Mouse (Mus musculus) megakaryocyte-erythroid progenitor cell, adult 5-6 weeks (primary cell): ENCODE results near the gene Fut11. TPM values are rescaled to one million over a fixed set of nuclear protein-coding genes. Genes with fewer than 3 reads are reported as not detected.
"Not testable (repeated sequence)": the region's sequence is repeated elsewhere in the genome, so short reads cannot be mapped to it uniquely, and the experiment has no call there.

Source experiments
- ATAC-seq: replicated peaks from 2 replicates; pipeline ENCODE4 v1.8.0; 2016; ENCODE audit warnings: mild to moderate bottlenecking, inconsistent platforms; ENCODE audit not compliant: severe bottlenecking, poor library complexity, low FRiP score, low TSS enrichment
- total RNA-seq, 2 experiments: library from RNA; stranded (forward) in 1 of 2; stranded (reverse) in 1 of 2; fragments of 200-1000, 215-1000 nt in 1 of 2; fragments of >200 nt in 1 of 2; fragmentation: Nextera tagmentation in 1 of 2; gene quantifications; 2 replicates each; pipeline ENCODE4 v1.2.3; 2014 to 2017

Gene Fut11
- total RNA-seq, 2 experiments from 2014 or later = 3.7 to 8.6 TPM

DNA sequence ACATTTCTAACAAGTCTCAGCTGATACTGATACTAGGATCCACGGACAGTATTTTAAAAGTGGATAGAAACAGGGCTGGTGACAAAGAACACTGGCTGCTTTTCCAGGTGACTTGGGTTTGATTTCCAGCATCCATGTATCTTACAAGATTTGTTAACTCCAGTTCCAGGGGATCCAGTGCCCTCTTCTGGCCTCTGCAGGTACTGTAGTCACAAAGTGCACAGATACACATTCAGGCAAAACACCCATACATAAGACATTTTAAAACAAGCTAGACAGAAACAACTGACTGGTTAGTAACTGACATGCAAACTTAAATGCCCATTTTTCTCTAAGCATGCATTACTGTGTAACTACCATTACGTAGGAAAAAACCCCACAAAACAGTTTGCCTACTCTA lies 21.8 kb upstream of the Fut11 start:
- ATAC-seq = no peak

DNA sequence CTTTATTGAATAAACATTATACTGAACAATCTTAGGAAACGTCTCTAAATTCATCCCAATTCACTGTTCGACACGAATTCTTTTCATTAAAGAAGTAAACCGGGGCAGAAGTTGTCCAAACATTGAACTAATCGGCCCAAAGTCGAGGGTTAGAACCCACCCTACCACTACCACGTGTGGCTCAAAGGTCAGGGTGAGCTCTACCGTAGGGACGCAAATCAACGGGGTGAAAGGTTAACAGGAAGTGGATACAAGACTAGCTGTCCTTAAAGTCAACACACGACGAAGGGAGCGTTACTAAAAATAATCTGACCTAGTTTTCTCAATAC lies 21.1 kb upstream of the Fut11 start:
- peak; percentile 50; the same call in 1 of the 2 replicates for ATAC-seq

DNA sequence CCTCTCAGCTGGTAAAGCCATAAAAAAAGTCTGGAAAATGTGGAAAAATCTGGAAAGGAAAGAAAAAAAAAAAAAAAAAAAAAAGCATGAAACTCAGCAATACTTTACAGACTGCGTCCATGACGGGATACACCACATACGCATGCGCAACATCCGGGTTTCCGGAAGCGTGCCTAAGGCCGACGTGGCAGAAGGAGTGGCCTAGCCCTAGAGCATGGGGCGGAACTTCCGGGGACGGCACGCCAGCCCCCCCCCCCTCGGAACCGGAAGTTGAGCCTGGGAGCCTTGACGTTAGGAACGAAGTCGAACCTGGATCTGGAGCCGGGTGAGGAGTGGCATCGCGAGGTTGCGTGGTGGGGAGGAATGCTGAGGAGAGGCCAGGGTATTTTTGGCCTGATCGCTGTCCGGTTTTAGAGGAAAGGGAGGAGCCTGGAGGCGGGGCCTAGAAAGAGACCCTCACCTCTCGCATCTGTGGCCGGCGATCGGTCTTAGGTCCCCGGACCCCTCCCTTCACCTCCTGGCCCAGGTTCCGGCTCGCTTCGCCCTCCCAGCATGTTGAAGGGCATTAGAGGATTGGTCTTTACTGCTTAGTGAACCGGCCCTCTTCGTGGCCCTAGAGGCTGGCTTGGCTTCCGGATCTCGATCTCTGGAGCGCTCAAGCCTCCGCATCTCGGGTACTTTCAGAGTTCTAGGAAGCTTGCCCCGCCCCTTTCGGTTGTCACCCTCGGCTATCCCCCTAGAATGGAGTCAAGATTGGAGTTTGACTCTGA lies 20.5 kb upstream of the Fut11 start, which contains the start of gene Sec24c:
Gene Sec24c, plus strand, starts transcription at position 245 of the 770 bp plus-strand sequence.
- peak; percentile 93 for ATAC-seq

DNA sequence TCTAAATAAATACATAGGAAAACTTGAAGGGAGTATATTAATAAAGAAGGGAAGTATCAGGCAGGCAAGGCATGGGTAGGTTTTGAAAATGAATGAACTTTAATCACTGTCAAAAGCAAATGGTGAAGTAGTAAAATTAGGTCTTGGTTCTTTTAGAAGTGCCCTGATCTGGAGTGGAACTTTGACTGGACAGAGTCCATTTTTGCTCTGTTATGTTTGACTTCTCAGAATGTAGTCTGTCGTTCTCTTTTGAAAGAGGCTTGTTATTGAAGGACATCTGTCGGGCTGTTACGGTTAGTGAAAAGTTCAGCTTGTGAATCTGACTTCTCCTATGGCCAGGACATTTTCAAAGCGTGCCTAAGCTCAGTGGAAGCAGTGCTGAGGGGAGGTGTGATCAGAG lies 16.9 kb upstream of the Fut11 start:
- ATAC-seq = no peak

DNA sequence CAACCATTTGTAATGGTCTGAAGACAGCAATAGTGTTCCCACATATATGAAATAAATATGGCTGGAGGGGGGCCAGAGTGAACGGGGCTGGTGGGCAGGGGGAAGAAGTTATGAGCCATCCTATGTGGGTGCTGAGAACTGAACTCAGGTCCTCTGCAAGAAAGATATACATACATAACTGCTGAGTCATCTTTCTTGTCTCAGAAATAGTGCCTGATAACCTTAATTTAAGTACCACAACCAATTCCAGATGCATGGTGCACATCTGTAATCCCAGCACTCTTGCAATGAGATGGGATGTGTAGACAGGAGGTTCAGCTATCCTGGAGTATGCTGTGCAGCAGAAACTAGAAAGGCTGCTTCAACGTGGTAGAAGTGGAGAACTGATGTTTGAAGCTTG lies 13.0 kb upstream of the Fut11 start:
- no peak for ATAC-seq

DNA sequence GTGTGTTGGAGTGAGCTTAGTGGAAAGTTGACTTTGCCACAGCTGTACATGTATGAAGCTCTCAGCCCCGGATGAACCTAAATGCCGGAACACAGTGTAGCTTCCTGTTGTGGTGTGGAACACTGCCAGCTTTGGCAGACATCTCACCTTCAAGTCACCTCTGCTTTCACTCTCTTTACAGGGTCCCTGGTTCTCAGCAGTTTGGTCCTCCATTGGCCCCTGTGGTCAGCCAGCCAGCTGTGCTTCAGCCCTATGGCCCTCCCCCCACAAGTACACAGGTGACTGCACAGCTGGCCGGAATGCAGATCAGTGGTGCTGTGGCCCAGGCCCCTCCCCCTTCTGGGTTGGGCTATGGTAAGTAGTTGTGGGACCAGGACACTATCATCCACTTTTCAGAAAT lies 12.3 kb upstream of the Fut11 start:
- peak; percentile 58 for ATAC-seq

DNA sequence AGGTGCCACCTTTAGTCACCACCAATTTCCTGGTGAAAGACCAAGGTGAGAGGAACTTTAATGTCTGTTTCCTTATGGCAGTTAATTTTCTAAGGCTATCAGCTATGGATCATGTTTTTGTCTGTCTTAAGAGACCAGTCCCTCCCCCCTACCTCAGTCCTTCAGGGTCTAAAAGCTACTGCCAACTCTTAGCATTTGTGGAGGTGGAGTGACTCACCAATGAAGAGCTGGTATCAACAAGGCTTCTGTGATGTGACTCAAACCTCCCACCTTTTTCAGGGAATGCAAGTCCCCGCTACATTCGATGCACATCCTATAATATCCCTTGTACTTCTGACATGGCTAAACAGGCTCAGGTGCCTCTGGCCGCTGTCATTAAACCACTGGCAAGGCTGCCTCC lies 8.2 kb upstream of the Fut11 start:
- no peak for ATAC-seq

DNA sequence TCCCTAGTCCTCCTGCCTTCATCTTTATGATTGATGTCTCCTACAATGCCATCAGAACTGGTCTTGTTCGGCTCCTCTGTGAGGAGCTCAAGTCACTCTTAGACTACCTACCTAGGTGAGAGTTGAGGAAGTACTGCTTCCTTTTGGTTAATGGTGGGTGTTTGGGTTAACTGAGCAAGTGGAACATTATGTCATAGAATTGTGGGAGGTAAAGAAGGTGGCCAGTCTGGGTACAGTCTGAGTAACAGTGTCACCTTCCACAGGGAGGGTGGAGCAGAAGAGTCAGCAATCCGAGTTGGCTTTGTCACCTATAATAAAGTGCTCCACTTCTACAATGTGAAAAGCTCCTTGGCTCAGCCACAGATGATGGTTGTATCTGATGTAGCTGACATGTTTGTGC lies 5.8 kb upstream of the Fut11 start:
- no peak for ATAC-seq

DNA sequence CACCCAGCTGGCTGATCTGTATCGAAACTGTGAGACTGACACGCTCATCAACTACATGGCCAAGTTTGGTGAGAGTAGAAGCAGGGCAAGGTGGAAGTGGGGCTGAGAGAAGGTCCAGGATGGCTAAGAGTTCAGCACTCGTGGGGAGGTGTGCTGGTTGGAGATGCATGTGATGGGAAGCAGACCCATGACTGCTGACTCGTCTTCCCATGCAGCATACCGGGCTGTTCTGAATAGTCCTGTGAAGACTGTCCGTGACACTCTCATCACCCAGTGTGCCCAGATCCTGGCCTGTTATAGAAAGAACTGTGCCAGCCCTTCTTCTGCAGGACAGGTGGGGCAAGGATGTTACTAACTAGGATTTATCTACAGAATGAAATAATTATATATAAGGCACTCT lies 3.0 kb upstream of the Fut11 start:
- no peak for ATAC-seq

DNA sequence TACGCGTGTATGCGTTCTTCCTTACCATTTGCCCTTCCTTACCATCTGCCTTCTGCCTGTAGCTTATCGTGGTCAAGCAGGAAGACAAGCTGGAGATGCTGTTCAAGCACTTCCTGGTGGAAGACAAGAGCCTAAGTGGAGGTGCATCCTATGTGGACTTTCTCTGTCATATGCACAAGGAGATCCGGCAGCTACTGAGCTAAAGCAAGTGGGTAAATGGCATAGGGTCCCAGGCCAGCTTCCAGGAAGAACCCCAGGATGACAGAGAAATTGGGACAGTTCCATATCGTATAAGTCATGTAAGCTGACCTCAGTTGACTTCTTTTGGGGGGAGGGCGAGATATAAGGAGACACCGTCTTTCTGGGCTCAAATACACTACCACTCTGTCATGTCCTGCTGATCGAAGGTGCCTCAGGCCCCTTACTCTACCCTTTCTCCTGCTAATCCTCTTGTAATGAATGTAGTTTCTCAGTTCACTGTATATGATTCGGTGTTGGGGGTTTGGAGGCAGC lies 1.1 kb upstream of the Fut11 start:
- ATAC-seq = no peak

DNA sequence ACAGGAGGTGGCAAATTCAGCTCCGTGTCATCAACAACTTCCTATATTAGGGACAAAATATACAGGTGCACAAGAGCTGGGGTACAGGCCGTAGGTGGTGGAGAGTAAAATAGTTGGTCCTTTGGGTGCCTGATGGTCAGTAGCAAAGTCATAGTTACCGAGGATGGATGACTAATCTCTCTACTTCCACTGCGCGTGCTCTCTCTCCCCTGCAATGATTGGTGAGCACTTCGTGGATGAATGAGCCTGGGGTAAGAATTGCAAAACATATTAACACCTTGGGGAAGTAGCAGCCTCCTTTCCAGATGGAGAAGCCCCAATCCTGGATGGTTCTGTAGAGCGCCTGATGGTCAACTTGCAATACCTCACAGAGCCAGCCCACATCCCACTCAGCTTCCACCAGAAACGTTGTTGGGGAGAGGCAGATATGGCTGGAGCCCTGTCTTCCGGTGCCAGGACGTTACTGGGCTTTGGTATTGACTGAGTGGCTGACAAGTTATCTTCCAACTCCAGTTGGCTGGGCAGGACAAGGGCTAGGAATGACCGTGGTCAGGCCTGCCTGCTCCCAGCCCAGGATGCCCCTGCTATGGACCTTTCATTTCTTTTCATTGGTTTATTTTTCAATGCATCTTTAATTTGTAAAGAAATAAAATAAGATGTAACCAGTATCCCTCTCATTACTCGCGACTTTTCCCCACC lies 434 bp upstream of the Fut11 start:
- ATAC-seq = peak; percentile 35

DNA sequence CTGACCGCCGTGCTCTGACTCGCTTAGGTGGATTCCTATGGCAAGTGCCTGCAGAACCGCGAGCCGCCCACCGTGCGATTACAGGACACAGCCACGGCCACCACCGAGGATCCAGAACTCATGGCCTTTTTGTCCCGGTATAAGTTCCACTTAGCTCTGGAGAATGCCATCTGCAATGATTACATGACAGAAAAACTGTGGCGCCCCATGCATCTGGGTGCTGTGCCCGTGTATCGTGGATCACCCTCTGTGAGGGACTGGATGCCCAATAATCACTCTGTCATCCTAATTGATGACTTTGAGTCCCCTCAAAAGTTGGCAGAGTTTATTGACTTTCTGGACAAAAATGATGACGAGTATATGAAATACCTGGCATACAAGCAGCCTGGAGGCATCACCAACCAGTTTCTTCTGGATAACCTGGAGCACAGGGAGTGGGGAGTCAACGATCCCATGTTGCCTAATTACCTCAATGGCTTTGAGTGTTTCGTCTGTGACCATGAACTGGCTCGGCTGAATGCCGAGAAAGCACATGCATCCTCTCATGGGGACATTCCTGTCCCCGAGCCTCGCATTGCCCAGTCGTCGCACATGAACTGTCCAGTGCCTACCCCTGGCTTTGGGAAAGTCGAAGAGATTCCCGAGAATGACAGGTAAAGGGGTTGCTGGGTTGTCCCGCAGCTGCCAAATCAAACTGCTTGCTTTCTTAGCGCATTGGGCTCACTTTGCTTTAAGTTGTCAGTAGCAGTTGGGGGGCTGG lies 1.2 kb downstream of the Fut11 start:
- no peak for ATAC-seq

DNA sequence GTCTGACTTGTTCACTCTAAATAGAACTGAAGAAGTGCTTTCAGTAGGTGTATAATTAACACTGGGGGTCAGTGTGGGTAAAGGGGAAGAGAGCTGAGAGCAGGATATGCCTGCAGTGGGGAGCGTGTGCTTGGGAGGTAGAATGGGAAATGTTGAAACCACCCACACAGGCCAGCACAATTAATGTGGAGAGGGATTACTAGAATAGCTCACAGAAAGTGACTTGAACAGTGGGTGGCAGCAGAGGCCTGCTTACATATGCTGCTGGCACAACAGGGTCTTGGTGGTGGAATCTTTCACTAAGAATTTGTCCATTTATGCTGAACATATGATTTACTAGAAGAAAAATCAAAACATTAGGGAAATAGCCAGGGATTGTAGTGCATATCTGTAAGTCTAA lies 2.2 kb downstream of the Fut11 start:
- 0 out of 2 replicates have a peak, but pooled peaks have one; percentile 37 for ATAC-seq

DNA sequence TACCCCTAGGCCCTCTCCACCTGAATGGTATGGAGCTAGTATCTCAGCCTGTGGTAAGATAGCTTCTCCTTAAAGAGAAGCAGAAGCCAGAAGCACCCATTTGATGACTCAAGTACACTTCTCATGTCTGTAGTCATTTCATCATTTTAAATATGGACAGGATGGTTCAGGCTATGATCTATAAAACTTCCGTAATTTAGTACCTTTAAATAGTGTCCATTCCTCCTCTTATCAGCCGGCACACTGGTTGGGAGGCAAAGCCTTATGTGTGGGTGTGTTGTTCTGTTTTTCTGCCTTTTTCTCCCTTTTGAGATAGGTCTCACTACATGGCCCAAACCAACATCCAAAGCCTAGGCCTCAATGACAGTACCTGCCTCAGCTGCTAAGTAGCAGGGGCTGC lies 3.7 kb downstream of the Fut11 start:
- no peak for ATAC-seq

DNA sequence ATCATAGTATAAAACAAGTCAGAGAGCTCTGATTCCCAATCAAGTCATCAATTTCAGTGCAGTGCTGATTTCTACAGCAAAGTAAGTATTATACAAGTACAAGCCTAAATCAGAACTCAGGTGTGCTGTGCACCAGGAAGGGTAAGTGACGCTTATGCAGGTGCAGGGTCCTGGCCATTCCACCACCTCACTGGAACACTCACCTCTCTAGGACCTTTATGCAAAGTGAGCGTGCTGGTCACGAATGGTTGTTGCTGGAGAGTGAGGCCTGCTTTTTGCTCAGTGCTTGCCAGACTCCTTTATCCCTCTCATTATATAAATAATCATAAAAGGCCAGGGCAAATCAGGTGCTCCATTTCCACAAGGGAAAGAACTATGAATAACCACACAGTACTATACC lies 5.6 kb downstream of the Fut11 start:
- ATAC-seq = no peak

DNA sequence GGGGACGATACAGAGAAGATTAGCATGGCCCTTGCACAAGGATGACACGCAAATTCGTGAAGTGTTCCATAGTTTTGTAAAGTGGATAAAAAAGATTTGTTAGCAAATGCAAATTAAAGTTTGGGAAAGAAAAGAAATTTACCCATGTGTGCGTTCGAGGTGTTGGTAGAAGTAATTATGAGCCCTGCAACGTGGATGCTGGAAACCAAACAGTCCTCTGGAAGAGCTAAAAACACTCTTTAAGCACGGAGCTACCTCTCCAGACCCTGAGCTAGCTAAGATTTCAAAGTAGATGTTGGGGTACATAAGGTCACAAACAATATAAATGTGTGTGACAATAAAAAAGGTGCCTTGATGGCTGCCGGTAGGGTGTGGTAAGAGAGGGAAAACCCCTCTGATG lies 6.8 kb downstream of the Fut11 start:
- ATAC-seq = no peak

DNA sequence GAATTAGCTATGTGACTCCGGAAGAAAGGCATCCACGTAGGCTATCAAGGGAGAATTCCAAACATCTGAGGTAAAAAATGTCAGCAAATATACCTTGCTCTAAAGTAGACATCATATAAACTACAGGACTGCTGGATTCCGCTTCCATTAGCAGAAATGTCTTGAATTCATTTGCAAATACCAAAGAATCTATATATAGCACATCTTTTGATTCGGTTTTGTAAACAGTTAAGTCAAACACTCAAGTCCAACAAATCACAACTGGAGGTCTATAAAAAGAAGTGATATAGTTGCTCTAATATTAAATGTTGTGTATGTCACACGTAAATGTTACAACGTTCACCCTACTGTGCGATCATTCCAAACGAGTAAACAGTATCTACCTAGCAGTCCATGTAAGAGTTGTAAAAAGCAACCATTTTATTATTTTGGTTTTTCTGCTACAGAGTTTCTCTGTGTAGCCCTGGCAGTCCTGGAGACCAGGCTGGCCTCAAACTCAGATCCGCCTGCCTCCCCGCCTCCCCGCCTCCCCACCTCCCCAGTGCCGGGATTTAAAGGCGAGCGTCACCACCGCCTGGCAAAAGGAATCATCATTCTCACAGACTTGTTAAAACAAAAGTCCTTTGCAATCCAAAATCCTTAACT lies 7.5 kb downstream of the Fut11 start:
- ATAC-seq = no peak

DNA sequence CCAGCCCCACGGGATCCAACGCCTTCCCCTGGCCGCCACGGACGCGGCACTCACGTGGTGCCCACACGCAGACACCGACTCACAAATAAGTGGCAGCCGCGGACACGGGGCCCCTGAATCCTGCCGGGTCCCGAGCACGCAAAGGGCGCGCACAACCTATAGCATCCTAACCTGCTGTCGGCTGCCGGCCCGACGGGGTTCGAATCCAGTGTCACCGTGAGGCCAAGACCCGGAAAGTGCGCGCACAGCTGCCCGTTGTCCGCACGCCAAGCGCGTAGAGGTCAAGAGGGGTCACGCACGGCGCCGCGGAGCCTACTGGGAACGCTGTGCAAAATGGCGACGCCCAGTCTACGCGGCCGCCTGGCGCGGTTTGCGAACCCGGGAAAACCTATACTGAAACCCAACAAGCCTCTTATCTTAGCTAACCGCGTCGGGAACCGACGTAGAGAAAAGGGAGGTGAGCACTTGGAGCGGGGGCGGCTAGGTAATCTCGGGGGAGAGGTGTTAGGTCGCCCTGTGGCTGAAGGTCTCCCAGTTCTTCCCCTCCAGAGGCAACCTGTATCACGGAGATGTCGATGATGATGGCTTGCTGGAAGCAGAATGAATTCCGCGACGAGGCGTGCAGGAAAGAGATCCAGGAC lies 8.1 kb downstream of the Fut11 start, which contains the start of gene Chchd1:
Gene Chchd1, plus strand, starts transcription at position 266 of the 641 bp plus-strand sequence.
- peak; percentile 77 for ATAC-seq

DNA sequence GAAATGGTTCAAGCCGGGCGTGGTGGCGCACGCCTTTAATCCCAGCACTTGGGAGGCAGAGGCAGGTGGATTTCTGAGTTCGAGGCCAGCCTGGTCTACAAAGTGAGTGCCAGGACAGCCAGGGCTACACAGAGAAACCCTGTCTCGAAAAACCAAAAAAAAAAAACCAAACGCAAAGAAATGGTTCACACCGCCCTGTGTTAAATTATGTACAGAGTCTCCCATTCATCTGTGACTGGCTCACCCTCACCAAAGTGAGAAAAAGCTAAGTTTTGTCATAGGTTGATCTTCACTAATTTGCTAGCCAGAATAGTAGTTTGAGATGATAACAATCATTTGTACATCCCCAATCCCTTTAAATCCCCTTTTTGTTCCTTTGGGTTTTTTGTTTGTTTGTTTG lies 8.7 kb downstream of the Fut11 start:
- not testable (repeated sequence) for ATAC-seq
